Mouse (Mus musculus): ENCODE results near the gene Olfr1215.
"Not testable (repeated sequence)": the region's sequence is repeated elsewhere in the genome, so short reads cannot be mapped to it uniquely, and the experiment has no call there.

Gene Olfr1215

GRCm38 (mm10) chr2:89006873-89007272, at the start of gene Olfr1215:
TSS of gene Olfr1215 (minus strand) at chr2:89006973.
- DNase-seq, result no peak

GRCm38 (mm10) chr2:89031965-89032364, 25.2 kb upstream of the Olfr1215 start, which contains the start of gene Olfr1217:
TSS of gene Olfr1217 (minus strand) at chr2:89032065.
- DNase-seq, result no peak

- not testable (repeated sequence) for DNase-seq
Observed at GRCm38 (mm10) chr2:89021436-89021835, 14.7 kb upstream of the Olfr1215 start.

- no peak for DNase-seq
Observed at GRCm38 (mm10) chr2:89018240-89018639, 11.5 kb upstream of the Olfr1215 start, which contains the start of gene Olfr1216. TSS of gene Olfr1216 (minus strand) at chr2:89018340.

GRCm38 (mm10) chr2:88992553-88992952, 14.2 kb downstream of the Olfr1215 start, which contains the start of gene Olfr1214:
TSS of gene Olfr1214 (minus strand) at chr2:88992653.
- no peak for DNase-seq

GRCm38 (mm10) chr2:88980181-88980580, 26.6 kb downstream of the Olfr1215 start, which contains the start of gene Gm13762:
TSS of gene Gm13762 (minus strand) at chr2:88980281.
- DNase-seq, result no peak

- DNase-seq, result no peak
Observed at GRCm38 (mm10) chr2:88953669-88954068, 53.1 kb downstream of the Olfr1215 start, which contains the start of gene Olfr1212. TSS of gene Olfr1212 (plus strand) at chr2:88953969.
